Mouse (Mus musculus): Measurements from ENCODE around the gene Tfeb.

Tfeb gene

GRCm38 (mm10) chr17:47736856-47737255 lies at the start of gene Tfeb:
TSS of gene Tfeb (plus strand) at chr17:47737030.
- DNase-seq = peak; percentile 99

- peak; percentile 99 for DNase-seq
Observed at GRCm38 (mm10) chr17:47687409-47688343, 49.2 kb upstream of the Tfeb start.

- no peak for DNase-seq
Observed at GRCm38 (mm10) chr17:47688344-47688607, 48.6 kb upstream of the Tfeb start, which contains the start of gene Tomm6. TSS of gene Tomm6 (minus strand) at chr17:47688386.

GRCm38 (mm10) chr17:47688608-47689575 lies 47.9 kb upstream of the Tfeb start, which contains the start of gene Frs3:
TSS of gene Frs3 (plus strand) at chr17:47689030.
- peak; percentile 98 for DNase-seq

GRCm38 (mm10) chr17:47689894-47690293 lies 46.9 kb upstream of the Tfeb start:
- no peak for DNase-seq

- no peak for DNase-seq
Observed at GRCm38 (mm10) chr17:47691650-47692049, 45.2 kb upstream of the Tfeb start.

GRCm38 (mm10) chr17:47693671-47694441 lies 43.0 kb upstream of the Tfeb start:
- peak; percentile 98 for DNase-seq

GRCm38 (mm10) chr17:47694442-47694502 lies 42.6 kb upstream of the Tfeb start, which contains the start of gene Gm21981:
TSS of gene Gm21981 (minus strand) at chr17:47694455.
- no peak for DNase-seq

GRCm38 (mm10) chr17:47694503-47695336 lies 42.1 kb upstream of the Tfeb start, which contains the start of gene Prickle4:
TSS of gene Prickle4 (minus strand) at chr17:47694736.
- DNase-seq = peak; percentile 100

- no peak for DNase-seq
Observed at GRCm38 (mm10) chr17:47695337-47695710, 41.5 kb upstream of the Tfeb start.

- no peak for DNase-seq
Observed at GRCm38 (mm10) chr17:47698156-47698555, 38.7 kb upstream of the Tfeb start.

GRCm38 (mm10) chr17:47699055-47699454 lies 37.8 kb upstream of the Tfeb start:
- DNase-seq = no peak

GRCm38 (mm10) chr17:47701793-47702192 lies 35.0 kb upstream of the Tfeb start:
- no peak for DNase-seq

- DNase-seq = peak; percentile 93
Observed at GRCm38 (mm10) chr17:47702548-47703345, 34.1 kb upstream of the Tfeb start.

- DNase-seq = no peak
Observed at GRCm38 (mm10) chr17:47703556-47703955, 33.3 kb upstream of the Tfeb start.

GRCm38 (mm10) chr17:47704692-47705091 lies 32.1 kb upstream of the Tfeb start:
- no peak for DNase-seq

GRCm38 (mm10) chr17:47706196-47706595 lies 30.6 kb upstream of the Tfeb start:
- no peak for DNase-seq

- no peak for DNase-seq
Observed at GRCm38 (mm10) chr17:47707961-47708360, 28.9 kb upstream of the Tfeb start.

- no peak for DNase-seq
Observed at GRCm38 (mm10) chr17:47708972-47709371, 27.9 kb upstream of the Tfeb start.

- no peak for DNase-seq
Observed at GRCm38 (mm10) chr17:47710036-47710435, 26.8 kb upstream of the Tfeb start.

GRCm38 (mm10) chr17:47711883-47712282 lies 24.9 kb upstream of the Tfeb start:
- DNase-seq = no peak

All from heart, adult 11 months (tissue).